Mouse (Mus musculus) limb, embryonic 11.5 days (tissue): Measurements from ENCODE around the gene Gpr152. TPM values are rescaled to one million over a fixed set of nuclear protein-coding genes. Genes with fewer than 3 reads are reported as not detected.

Source experiments
- ATAC-seq: fragments of 200-750 bp; cut with Nextera tagmentation; 2 replicates; pipeline ENCODE4 v1.8.0; 2017; ENCODE audit warnings: low read depth; ENCODE audit not compliant: insufficient number of reproducible peaks, low FRiP score, low TSS enrichment
- DNase-seq: peaks from one replicate; pipeline ENCODE4 v3.0.0-alpha.2; 2015; ENCODE audit warnings: low spot score
- H3K27ac ChIP-seq: fragments of 300-500 bp; sonication (generic); replicated peaks from 2 replicates; pipeline ENCODE4 v1.5.1; 2014; ENCODE audit warnings: low read depth, mild to moderate bottlenecking, low read length
- H3K27me3 ChIP-seq: fragments of 300-500 bp; sonication (generic); 2 replicates; pipeline ENCODE4 v1.6.1; 2014; ENCODE audit warnings: mild to moderate bottlenecking, low read length, mixed read lengths; ENCODE audit not compliant: control insufficient read depth, insufficient read depth
- H3K36me3 ChIP-seq: fragments of 300-500 bp; sonication (generic); 2 replicates; pipeline ENCODE4 v1.6.1; 2014; ENCODE audit warnings: mild to moderate bottlenecking, low read length, moderate library complexity, mixed read lengths; ENCODE audit not compliant: control insufficient read depth, insufficient read depth
- H3K4me1 ChIP-seq: fragments of 300-500 bp; sonication (generic); 2 replicates; pipeline ENCODE4 v1.6.1; 2014; ENCODE audit warnings: low read length, mixed read lengths; ENCODE audit not compliant: control insufficient read depth, insufficient read depth
- H3K4me2 ChIP-seq: fragments of 300-500 bp; sonication (generic); 2 replicates; pipeline ENCODE4 v1.6.1; 2014; ENCODE audit warnings: low read depth, mild to moderate bottlenecking, moderate library complexity; ENCODE audit not compliant: severe bottlenecking
- H3K4me3 ChIP-seq: fragments of 300-500 bp; sonication (generic); 2 replicates; pipeline ENCODE4 v1.5.1; 2014; ENCODE audit warnings: low read depth, low read length
- H3K9ac ChIP-seq: fragments of 300-500 bp; sonication (generic); 2 replicates; pipeline ENCODE4 v1.6.1; 2014; ENCODE audit warnings: mild to moderate bottlenecking, low read length
- H3K9me3 ChIP-seq: fragments of 300-500 bp; sonication (generic); 2 replicates; pipeline ENCODE4 v1.6.1; 2016; ENCODE audit warnings: low read length; ENCODE audit not compliant: control insufficient read depth
- WGBS: fragments of 180-500 bp; shearing (Covaris S2); extraction: QIAGEN DNeasy Blood & Tissue Kit; methylation state at CpG from one replicate; pipeline ENCODE4 v1.1.7; 2014; 5-methylcytosine and 5-hydroxymethylcytosine counted together
- polyA plus RNA-seq: library from polyadenylated mRNA; unstranded; fragments of >200 nt; fragmentation: Nextera tagmentation; extraction: Ambion mirVana; gene quantifications from 2 replicates; pipeline ENCODE4 v1.2.1, GENCODE M21; 2014

Gene Gpr152
- not detected in 2 replicates for polyA plus RNA-seq

DNA sequence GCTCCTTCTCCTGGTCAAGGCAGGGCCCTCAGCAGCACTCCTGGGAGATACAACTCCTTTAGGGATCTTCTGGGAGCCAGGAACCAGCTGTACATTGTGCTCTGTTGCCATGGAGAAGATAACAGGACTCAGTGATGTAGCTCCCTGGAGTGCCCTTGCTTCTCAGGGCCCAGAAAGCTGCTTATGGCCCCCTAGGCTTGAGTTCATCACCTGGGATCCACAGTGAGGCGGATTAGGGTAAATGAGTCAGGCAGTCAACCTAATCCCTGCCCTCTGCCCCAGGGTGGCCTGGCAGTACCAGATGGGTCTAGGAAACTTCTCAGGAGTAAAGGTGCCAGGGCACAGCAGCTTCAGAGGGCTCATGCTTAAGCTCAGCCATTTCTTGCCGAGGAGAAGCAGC, at the start of gene Gpr152:
Gpr152 (plus strand) TSS at position 342 of the 400 bp plus-strand sequence.
- no peaks in the 10 kb centered on the region for H3K9me3 ChIP-seq
- no peak within 1 kb of the TSS for H3K27ac ChIP-seq
- H3K36me3 ChIP-seq, result no peaks in the 10 kb centered on the region
- H3K4me3 ChIP-seq, result no peak within 1 kb of the TSS
- ATAC-seq, result no peak
- 68% methylated on average over 2 of the region's 2 CpGs for WGBS
- H3K4me1 ChIP-seq, result no peaks in the 10 kb centered on the region
- H3K9ac ChIP-seq, result no peak within 1 kb of the TSS
- no peaks in the 10 kb centered on the region for H3K27me3 ChIP-seq
- H3K4me2 ChIP-seq, result no peak within 1 kb of the TSS
- no peak for DNase-seq

DNA sequence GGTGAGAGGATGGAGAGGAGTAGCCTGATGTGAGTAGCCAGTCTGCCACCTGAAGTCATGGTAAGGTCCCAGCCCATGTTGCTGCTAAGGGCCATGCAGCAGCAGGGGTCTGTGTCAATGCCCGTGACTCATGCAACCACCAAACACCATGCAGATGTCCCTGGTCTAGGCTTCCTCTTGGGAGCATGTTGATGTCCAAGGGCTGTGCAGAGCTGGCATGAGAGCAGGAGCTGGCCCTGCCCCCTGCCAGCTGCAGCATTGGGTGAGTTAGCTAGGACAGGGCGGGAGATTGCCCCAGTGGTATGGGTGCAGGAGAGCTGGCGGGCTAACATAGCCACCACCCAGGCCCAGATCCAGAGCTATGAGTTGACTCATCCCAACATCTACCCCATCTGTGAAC, 49.1 kb upstream of the Gpr152 start:
- H3K36me3 ChIP-seq, result no peaks in the 10 kb centered on the region
- no peak for DNase-seq
- H3K9ac ChIP-seq, result no peak overlapping the region
- no peaks in the 10 kb centered on the region for H3K27me3 ChIP-seq
- no peaks in the 10 kb centered on the region for H3K4me1 ChIP-seq
- H3K9me3 ChIP-seq, result no peaks in the 10 kb centered on the region
- WGBS, result 89% methylated on average over 3 of the region's 3 CpGs
- no peak overlapping the region for H3K4me3 ChIP-seq
- H3K4me2 ChIP-seq, result no peak overlapping the region
- ATAC-seq, result no peak
- H3K27ac ChIP-seq, result no peak overlapping the region

DNA sequence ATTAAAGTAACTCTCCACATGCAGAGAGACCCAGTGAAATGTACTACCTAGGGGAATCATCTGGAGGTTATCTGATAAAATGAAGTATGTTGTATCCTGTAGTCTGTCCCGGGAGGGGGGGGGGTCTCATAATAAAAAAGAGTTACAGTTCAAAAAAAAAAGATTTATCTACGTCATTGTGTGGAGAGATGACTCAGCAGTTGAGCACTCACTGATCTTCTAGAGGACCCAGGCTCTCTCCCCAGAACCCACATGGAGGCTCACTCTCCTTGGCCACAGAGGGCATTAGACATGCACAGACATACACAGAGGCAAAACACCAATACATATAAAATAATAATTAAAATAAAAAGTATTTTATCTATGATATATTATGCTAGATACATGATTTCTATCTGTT, 48.2 kb upstream of the Gpr152 start:
- no peak overlapping the region for H3K9ac ChIP-seq
- ATAC-seq, result no peak
- H3K36me3 ChIP-seq, result no peaks in the 10 kb centered on the region
- H3K27me3 ChIP-seq, result no peaks in the 10 kb centered on the region
- no peak overlapping the region for H3K27ac ChIP-seq
- 72% methylated on average over 2 of the region's 2 CpGs for WGBS
- H3K4me3 ChIP-seq, result no peak overlapping the region
- H3K4me2 ChIP-seq, result no peak overlapping the region
- peaks cover 3% of the 10 kb centered on the region; the same call in 1 of the 2 replicates for H3K4me1 ChIP-seq
- H3K9me3 ChIP-seq, result no peaks in the 10 kb centered on the region
- no peak for DNase-seq

DNA sequence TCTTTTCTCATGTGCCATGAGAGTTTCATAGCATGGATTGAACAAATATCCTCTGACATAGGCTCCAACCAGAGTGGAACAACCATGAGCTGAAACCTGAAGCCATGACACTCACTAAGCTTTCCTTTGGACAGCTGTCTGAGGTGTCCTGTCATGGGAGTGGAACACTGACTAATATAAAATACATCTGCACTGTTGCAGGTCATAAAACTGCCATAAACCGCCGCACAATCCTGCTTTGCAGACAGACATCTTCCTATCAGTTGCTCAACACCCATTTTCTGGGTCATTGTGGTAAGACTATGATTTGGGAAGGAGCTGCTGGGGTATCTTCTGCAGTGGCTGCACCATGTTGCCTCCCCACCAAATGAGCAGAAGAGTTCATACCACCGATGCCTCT, 46.8 kb upstream of the Gpr152 start:
- no peaks in the 10 kb centered on the region for H3K36me3 ChIP-seq
- no peak overlapping the region for H3K4me3 ChIP-seq
- WGBS, result 76% methylated on average over 3 of the region's 3 CpGs
- H3K4me1 ChIP-seq, result peaks cover 4% of the 10 kb centered on the region; the same call in 1 of the 2 replicates
- ATAC-seq (no peak), DNase-seq (no peak)
- no peaks in the 10 kb centered on the region for H3K27me3 ChIP-seq
- no peak overlapping the region for H3K4me2 ChIP-seq
- no peaks in the 10 kb centered on the region for H3K9me3 ChIP-seq
- H3K9ac ChIP-seq, result no peak overlapping the region
- no peak overlapping the region for H3K27ac ChIP-seq

DNA sequence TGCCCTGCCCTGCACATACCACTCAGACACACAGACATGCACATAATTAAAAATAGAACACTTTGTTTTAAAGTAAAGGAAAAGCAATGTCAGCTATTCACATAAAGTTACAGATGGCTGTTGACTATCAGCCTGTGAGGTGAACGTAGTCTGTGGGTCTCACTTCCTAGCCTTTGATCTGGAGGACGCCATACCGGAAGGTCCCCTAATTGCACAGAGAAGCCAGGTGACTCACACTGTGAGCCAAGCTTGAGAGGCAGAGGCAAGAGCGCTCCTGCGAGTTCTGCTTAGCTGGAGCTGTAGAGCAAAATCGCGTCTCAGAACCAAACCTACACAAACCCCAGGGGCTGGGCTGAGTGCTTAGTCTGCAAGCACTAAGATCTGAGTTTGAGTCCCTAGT, 45.8 kb upstream of the Gpr152 start:
- Histone ChIP-seq H3K9me3 (no peaks in the 10 kb centered on the region), H3K36me3 (no peaks in the 10 kb centered on the region), H3K4me2 (no peak overlapping the region), H3K9ac (no peak overlapping the region), H3K27me3 (no peaks in the 10 kb centered on the region), H3K4me3 (no peak overlapping the region), H3K4me1 (peaks cover 6% of the 10 kb centered on the region), H3K27ac (no peak overlapping the region)
- DNase-seq (no peak), ATAC-seq (no peak)
- WGBS, result 52% methylated on average over 7 of the region's 7 CpGs

DNA sequence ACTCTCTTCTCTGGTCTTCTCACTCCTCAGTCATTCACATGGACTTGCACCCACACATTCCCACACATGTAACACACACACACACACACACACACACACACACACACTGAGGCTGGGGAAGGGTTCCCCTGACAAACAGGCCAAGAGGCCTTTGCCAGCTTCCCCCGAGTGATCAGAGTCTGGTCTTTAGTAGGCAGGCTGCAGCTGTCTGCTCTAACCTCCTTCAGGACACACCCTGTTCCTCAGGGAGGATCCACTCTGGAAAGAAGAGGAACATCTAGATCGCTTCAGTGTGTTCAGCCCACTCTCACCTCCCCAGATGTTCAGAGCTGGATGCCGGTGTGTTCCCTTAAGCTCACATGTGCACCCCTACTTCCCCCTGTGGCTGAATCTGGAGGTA, 45.2 kb upstream of the Gpr152 start:
- Histone ChIP-seq H3K36me3 (no peaks in the 10 kb centered on the region), H3K4me2 (no peak overlapping the region), H3K27me3 (no peaks in the 10 kb centered on the region; the same call in 1 of the 2 replicates), H3K4me3 (no peak overlapping the region), H3K9ac (no peak overlapping the region), H3K4me1 (peaks cover 11% of the 10 kb centered on the region), H3K27ac (no peak overlapping the region), H3K9me3 (no peaks in the 10 kb centered on the region)
- 75% methylated on average over 3 of the region's 3 CpGs for WGBS
- no peak for DNase-seq
- ATAC-seq, result no peak

DNA sequence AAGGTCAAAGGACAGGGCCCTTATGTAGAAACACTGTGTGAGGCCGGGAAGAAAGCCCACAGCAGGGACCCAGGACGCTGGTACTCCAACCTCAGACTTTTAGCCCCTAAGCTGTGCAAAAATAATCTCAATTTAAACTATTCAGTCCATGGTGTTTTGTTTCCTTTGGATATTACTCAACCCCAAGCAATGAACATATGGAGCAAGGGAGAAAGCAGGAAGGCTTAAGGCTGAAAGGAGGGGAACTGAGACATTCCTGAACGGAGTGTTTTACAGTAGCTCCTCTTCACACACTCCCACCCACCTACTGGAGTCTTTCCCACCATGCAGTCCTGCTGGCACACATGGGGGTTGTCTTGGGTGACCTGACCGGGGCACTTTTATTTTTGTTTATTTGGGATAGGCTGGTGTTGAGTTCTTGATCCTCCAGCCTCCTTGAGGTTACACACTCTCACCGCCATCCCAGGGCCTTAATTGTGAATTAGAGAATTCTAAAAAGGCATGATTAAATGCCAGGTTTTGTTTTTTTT, 44.7 kb upstream of the Gpr152 start:
- 78% methylated on average over 5 of the region's 5 CpGs for WGBS
- ATAC-seq (no peak), DNase-seq (no peak)
- Histone ChIP-seq H3K9me3 (no peaks in the 10 kb centered on the region), H3K36me3 (no peaks in the 10 kb centered on the region), H3K4me1 (peaks cover 15% of the 10 kb centered on the region), H3K27ac (no peak overlapping the region), H3K27me3 (peaks cover 2% of the 10 kb centered on the region; the same call in 1 of the 2 replicates), H3K4me2 (no peak overlapping the region), H3K9ac (no peak overlapping the region), H3K4me3 (no peak overlapping the region)

DNA sequence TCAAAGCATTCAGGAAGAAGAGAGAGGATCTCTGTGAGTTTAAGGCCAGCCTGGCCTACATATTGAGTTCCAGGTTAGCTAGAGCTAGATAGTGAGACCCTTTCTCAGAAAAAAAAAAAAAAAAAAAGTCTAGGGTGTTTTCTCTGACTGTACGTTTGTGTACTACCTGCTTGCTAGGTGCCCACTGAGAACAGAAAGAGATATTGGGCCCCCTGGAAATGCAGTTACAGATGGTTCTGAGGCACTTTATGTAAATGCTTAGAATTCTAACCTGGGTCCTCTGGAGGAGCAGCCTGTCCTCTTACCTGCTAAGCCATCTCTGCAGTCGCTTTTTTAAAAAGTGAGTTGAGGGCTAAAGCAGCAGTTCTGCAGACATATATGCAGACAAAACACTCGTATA, 43.8 kb upstream of the Gpr152 start:
- H3K4me3 ChIP-seq, result no peak overlapping the region
- 70% methylated on average over 3 of the region's 3 CpGs for WGBS
- no peak for DNase-seq

More for the DNA sequence above, 43.8 kb upstream of the Gpr152 start:
- no peak overlapping the region for H3K4me2 ChIP-seq
- no peaks in the 10 kb centered on the region for H3K9me3 ChIP-seq
- H3K36me3 ChIP-seq, result no peaks in the 10 kb centered on the region
- H3K27ac ChIP-seq, result no peak overlapping the region
- ATAC-seq, result no peak
- peaks cover 7% of the 10 kb centered on the region for H3K27me3 ChIP-seq
- H3K4me1 ChIP-seq, result peaks cover 23% of the 10 kb centered on the region
- H3K9ac ChIP-seq, result no peak overlapping the region
